Mouse (Mus musculus): ENCODE measurements at regions not wholly inside any gene's neighbourhood (a gene's known extent, or its start where the extent isn't known, plus 50 kb on each side); places are given as distances from the start of the nearest gene placed in this dataset.
A peak's percentile ranks its signal among the peaks of the same experiment; 100 is the strongest.

DNA sequence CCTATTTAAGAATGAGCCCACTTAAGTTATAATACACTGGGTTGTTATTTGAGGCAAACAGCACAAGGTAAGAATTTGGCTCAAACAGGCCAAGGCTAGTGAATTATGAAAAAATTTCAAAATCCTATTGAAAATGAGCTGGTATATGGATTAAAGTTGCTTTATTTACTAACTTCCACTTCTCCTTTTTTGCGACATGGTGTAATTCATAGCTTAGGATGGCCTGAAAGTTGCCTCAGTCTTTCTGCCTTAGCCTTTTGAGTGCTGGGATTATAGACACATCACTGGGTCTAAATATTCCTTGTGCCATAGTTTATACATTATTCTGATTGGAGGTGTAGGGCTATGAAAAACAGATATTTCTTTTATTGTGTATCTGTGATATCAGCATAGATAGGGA, 81.9 kb downstream of the Edem1 start:
- ATAC-seq, result no peak
- no peak overlapping the region for H3K9ac ChIP-seq (replicated peaks; ENCODE audit: low read depth, low read length)
- H3K36me3 ChIP-seq (ENCODE audit: control insufficient read depth, insufficient read depth), result no peaks in the 10 kb centered on the region
- WGBS, result 97% methylated on average over 1 of the region's 1 CpGs
- H3K4me1 ChIP-seq (replicated peaks; ENCODE audit: control insufficient read depth, insufficient read depth, low read length), result no peaks in the 10 kb centered on the region
- no peaks in the 10 kb centered on the region for H3K27me3 ChIP-seq (replicated peaks; ENCODE audit: control insufficient read depth, insufficient read depth, low read length)
- H3K4me3 ChIP-seq (replicated peaks; ENCODE audit: low read length), result no peak overlapping the region
- H3K4me2 ChIP-seq (ENCODE audit: low read length), result no peak overlapping the region
- H3K27ac ChIP-seq (ENCODE audit: low read length), result no peak overlapping the region
- no peaks in the 10 kb centered on the region for H3K9me3 ChIP-seq (ENCODE audit: control insufficient read depth, low read length)

DNA sequence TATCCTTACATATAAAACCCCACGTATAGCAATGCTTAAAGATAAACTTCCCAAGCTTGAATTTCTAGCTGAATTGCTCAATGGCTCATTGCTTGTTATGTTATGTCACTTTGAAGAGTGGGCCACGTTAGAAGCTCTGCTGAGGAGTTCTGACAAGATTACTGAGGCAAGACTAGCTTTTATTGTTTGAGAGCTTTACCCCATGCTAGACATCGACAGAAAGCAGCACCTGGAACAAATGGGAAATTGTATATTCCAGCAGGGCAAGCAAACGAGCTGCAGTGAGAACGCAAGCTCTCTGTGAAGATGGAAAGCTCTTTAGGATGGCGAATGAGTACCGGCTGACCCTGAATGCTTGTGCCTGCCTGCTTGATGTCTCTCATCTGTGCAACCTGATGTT, 84.1 kb downstream of the Edem1 start:
- no peaks in the 10 kb centered on the region for H3K4me1 ChIP-seq (replicated peaks; ENCODE audit: control insufficient read depth, insufficient read depth, low read length)
- no peaks in the 10 kb centered on the region for H3K36me3 ChIP-seq (ENCODE audit: control insufficient read depth, insufficient read depth)
- H3K4me3 ChIP-seq (replicated peaks; ENCODE audit: low read length), result no peak overlapping the region
- no peak overlapping the region for H3K4me2 ChIP-seq (ENCODE audit: low read length)
- no peaks in the 10 kb centered on the region for H3K27me3 ChIP-seq (replicated peaks; ENCODE audit: control insufficient read depth, insufficient read depth, low read length)
- WGBS, result 37% methylated on average over 7 of the region's 7 CpGs
- ATAC-seq, result no peak
- H3K9me3 ChIP-seq (ENCODE audit: control insufficient read depth, low read length), result no peaks in the 10 kb centered on the region
- no peak overlapping the region for H3K9ac ChIP-seq (replicated peaks; ENCODE audit: low read depth, low read length)
- H3K27ac ChIP-seq (ENCODE audit: low read length), result no peak overlapping the region

DNA sequence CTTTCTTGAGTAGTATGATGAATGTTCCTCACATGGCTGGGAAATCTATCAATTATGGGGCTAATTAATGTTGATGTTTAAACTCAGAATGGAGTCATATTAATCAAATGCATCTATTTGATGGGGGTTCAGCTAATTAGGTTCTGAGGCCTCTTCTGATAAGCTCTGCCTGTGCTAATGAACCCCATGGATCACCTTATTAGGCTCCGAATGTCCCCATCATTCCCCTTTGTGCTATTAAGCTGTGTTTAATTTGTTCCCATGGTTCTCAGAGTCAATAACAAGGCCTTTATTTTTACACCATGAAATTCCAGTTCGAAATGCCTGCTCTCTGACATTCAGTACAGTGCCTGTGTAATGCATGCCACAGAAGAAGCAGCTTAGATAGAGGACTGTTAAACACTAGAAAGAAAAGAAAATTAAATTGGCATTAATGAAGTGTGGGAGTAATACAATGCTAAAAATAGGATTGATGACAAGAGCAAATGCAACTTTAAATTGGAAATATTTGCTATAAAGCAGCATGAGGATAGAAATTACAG, 91.0 kb downstream of the Edem1 start:
- no peak overlapping the region for H3K4me3 ChIP-seq (replicated peaks; ENCODE audit: low read length)
- 8% methylated on average over 2 of the region's 2 CpGs for WGBS
- no peaks in the 10 kb centered on the region for H3K4me1 ChIP-seq (replicated peaks; ENCODE audit: control insufficient read depth, insufficient read depth, low read length)
- no peaks in the 10 kb centered on the region for H3K36me3 ChIP-seq (ENCODE audit: control insufficient read depth, insufficient read depth)
- H3K9me3 ChIP-seq (ENCODE audit: control insufficient read depth, low read length), result no peaks in the 10 kb centered on the region
- H3K9ac ChIP-seq (replicated peaks; ENCODE audit: low read depth, low read length), result no peak overlapping the region
- no peaks in the 10 kb centered on the region for H3K27me3 ChIP-seq (replicated peaks; ENCODE audit: control insufficient read depth, insufficient read depth, low read length)
- no peak overlapping the region for H3K4me2 ChIP-seq (ENCODE audit: low read length)
- no peak overlapping the region for H3K27ac ChIP-seq (ENCODE audit: low read length)
- peak; percentile 36; the same call in 1 of the 2 replicates for ATAC-seq

DNA sequence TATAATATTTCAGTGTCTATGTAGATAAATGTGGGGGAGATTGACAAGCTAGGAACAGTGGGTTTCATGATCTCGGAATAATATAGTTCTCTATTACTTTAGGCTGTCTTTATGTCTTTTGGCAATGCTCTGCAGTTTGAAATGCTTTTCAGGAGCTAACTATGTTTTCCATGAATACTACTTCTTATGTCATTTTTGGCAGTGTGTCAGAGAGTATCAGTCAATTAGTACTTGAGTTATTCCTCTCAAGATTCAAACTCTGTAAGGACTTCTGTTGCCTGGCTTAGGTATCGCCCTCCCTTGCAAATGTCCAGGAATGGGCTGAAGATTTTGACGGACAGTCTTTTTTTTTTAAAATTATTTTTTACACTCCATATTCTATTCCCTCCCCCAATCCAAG, 92.7 kb downstream of the Edem1 start:
- no peaks in the 10 kb centered on the region for H3K9me3 ChIP-seq (ENCODE audit: control insufficient read depth, low read length)
- H3K36me3 ChIP-seq (ENCODE audit: control insufficient read depth, insufficient read depth), result no peaks in the 10 kb centered on the region
- WGBS, result 62% methylated on average over 3 of the region's 3 CpGs
- no peak overlapping the region for H3K27ac ChIP-seq (ENCODE audit: low read length)
- H3K4me3 ChIP-seq (replicated peaks; ENCODE audit: low read length), result no peak overlapping the region
- H3K4me1 ChIP-seq (replicated peaks; ENCODE audit: control insufficient read depth, insufficient read depth, low read length), result no peaks in the 10 kb centered on the region
- no peak overlapping the region for H3K9ac ChIP-seq (replicated peaks; ENCODE audit: low read depth, low read length)
- ATAC-seq, result no peak
- no peaks in the 10 kb centered on the region for H3K27me3 ChIP-seq (replicated peaks; ENCODE audit: control insufficient read depth, insufficient read depth, low read length)
- H3K4me2 ChIP-seq (ENCODE audit: low read length), result no peak overlapping the region

DNA sequence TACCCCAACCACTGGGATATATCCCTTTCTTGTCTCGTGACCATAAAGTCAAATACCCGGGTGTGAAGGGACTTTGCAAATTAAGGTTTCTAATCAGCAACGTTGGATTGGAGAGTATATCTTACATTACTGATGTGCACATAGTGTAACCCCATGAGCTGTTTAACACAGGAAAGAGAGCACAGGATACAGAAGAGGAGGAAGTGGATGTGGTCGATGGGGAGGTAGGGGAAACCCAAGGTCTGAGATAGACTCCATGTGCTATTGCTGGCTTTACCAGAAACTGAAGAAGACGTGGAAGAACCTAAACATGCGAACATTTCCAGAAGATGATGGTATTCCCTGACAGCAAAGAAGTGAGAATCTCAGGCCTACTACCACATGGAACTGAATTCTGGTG, 94.1 kb downstream of the Edem1 start:
- 91% methylated on average over 6 of the region's 6 CpGs for WGBS
- no peak for ATAC-seq
- no peaks in the 10 kb centered on the region for H3K27me3 ChIP-seq (replicated peaks; ENCODE audit: control insufficient read depth, insufficient read depth, low read length)

DNA sequence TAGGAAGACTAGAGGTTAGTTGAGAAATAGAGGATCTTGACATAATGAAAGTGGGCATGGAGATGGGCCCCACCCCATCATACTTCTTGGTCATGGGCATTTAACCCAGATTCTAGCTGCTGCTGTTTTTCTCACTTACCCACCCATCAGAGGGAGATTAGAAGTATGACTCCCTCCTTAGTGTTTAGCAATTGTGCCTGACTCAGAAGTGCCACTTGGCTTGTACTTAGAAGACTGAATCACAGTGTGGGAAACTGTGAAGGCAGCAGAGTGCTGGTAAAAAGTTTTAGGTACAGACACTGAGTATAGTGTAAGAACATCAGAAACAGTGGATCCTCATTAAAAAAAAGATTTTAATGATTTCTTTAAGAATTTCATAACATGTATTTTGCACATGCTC, 100.5 kb downstream of the Edem1 start:
- H3K27me3 ChIP-seq (replicated peaks; ENCODE audit: control insufficient read depth, insufficient read depth, low read length), result no peaks in the 10 kb centered on the region
- no peaks in the 10 kb centered on the region for H3K36me3 ChIP-seq (ENCODE audit: control insufficient read depth, insufficient read depth)
- H3K9me3 ChIP-seq (ENCODE audit: control insufficient read depth, low read length), result no peaks in the 10 kb centered on the region
- H3K4me2 ChIP-seq (ENCODE audit: low read length), result no peak overlapping the region
- no peak overlapping the region for H3K9ac ChIP-seq (replicated peaks; ENCODE audit: low read depth, low read length)
- no peaks in the 10 kb centered on the region for H3K4me1 ChIP-seq (replicated peaks; ENCODE audit: control insufficient read depth, insufficient read depth, low read length)
- no peak for ATAC-seq
- no peak overlapping the region for H3K27ac ChIP-seq (ENCODE audit: low read length)
- no peak overlapping the region for H3K4me3 ChIP-seq (replicated peaks; ENCODE audit: low read length)

More for the DNA sequence above, 94.1 kb downstream of the Edem1 start:
- no peak overlapping the region for H3K4me2 ChIP-seq (ENCODE audit: low read length)
- no peaks in the 10 kb centered on the region for H3K9me3 ChIP-seq (ENCODE audit: control insufficient read depth, low read length)
- no peak overlapping the region for H3K4me3 ChIP-seq (replicated peaks; ENCODE audit: low read length)
- no peak overlapping the region for H3K27ac ChIP-seq (ENCODE audit: low read length)
- no peak overlapping the region for H3K9ac ChIP-seq (replicated peaks; ENCODE audit: low read depth, low read length)
- H3K36me3 ChIP-seq (ENCODE audit: control insufficient read depth, insufficient read depth), result no peaks in the 10 kb centered on the region
- no peaks in the 10 kb centered on the region for H3K4me1 ChIP-seq (replicated peaks; ENCODE audit: control insufficient read depth, insufficient read depth, low read length)

DNA sequence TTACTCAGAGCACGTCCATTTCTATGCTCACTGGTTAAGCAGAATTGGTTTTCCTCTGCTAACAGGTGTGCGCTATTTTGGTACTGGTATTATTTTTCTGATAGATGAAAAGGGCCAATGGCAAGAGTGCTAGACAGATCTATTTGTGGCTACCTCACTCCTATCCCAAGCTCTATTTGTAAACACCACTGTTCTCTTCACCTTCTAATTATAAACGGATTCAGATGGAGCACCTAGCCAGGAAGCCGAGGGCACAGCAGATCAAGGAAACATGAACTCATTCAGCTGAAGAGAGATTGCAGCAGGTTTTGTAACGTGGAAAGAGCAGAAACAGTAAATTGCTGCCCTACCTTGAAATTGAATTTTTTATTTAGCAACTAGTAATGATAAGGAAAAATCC, 110.2 kb downstream of the Edem1 start:
- ATAC-seq, result no peak
- no peak overlapping the region for H3K27ac ChIP-seq (ENCODE audit: low read length)
- 86% methylated on average over 5 of the region's 5 CpGs for WGBS

DNA sequence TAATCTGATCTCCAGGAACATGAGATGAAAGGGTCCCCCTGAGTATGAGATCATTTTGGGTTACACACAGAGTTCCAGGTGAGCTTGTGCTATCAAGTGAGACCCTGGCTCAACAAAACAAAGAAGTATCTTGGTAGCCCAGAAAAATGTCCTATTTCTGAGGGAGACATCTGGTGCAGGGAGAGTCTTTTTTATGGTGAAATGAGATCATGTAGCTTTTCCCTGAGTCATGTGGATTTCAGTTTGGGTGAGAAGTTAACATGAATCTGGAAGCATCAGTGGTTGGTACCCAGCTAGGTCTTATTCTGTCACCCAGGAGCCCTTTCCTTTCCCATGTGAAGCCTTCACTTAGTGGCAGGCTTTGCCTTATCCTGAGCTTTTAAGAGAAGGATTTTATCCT, 113.8 kb downstream of the Edem1 start:
- Histone ChIP-seq H3K9me3 (ENCODE audit: control insufficient read depth, low read length) (no peaks in the 10 kb centered on the region), H3K4me1 (replicated peaks; ENCODE audit: control insufficient read depth, insufficient read depth, low read length) (no peaks in the 10 kb centered on the region), H3K4me3 (replicated peaks; ENCODE audit: low read length) (no peak overlapping the region), H3K27ac (ENCODE audit: low read length) (no peak overlapping the region), H3K36me3 (ENCODE audit: control insufficient read depth, insufficient read depth) (no peaks in the 10 kb centered on the region), H3K27me3 (replicated peaks; ENCODE audit: control insufficient read depth, insufficient read depth, low read length) (no peaks in the 10 kb centered on the region), H3K4me2 (ENCODE audit: low read length) (no peak overlapping the region), H3K9ac (replicated peaks; ENCODE audit: low read depth, low read length) (no peak overlapping the region)
- ATAC-seq, result no peak

More for the DNA sequence above, 110.2 kb downstream of the Edem1 start:
- H3K4me1 ChIP-seq (replicated peaks; ENCODE audit: control insufficient read depth, insufficient read depth, low read length), result no peaks in the 10 kb centered on the region
- no peaks in the 10 kb centered on the region for H3K36me3 ChIP-seq (ENCODE audit: control insufficient read depth, insufficient read depth)
- no peak overlapping the region for H3K9ac ChIP-seq (replicated peaks; ENCODE audit: low read depth, low read length)
- no peaks in the 10 kb centered on the region for H3K9me3 ChIP-seq (ENCODE audit: control insufficient read depth, low read length)
- no peak overlapping the region for H3K4me3 ChIP-seq (replicated peaks; ENCODE audit: low read length)
- H3K4me2 ChIP-seq (ENCODE audit: low read length), result no peak overlapping the region
- no peaks in the 10 kb centered on the region for H3K27me3 ChIP-seq (replicated peaks; ENCODE audit: control insufficient read depth, insufficient read depth, low read length)

DNA sequence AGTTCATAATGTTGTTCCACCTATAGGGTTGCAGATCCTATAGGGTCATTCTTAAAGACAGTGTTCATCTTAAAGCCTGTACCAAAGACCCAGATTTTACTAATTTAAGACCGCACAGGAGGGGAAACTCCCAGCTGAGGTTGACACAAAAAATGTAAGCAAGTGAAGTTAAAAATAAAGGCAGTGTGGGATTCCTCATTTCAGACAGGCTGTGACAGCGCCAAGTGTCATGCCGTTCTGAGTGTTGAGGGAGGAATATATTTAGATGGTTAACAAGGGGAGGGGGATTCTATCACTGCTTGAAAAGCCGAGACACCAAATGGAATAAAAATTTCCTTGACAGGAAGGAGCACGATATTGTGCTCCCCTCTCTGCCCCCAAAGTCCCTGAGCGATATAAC, 123.9 kb downstream of the Edem1 start:
- Histone ChIP-seq H3K4me3 (replicated peaks; ENCODE audit: low read length) (no peak overlapping the region), H3K27me3 (replicated peaks; ENCODE audit: control insufficient read depth, insufficient read depth, low read length) (no peaks in the 10 kb centered on the region), H3K4me1 (replicated peaks; ENCODE audit: control insufficient read depth, insufficient read depth, low read length) (no peaks in the 10 kb centered on the region), H3K36me3 (ENCODE audit: control insufficient read depth, insufficient read depth) (no peaks in the 10 kb centered on the region), H3K4me2 (ENCODE audit: low read length) (no peak overlapping the region), H3K9ac (replicated peaks; ENCODE audit: low read depth, low read length) (no peak overlapping the region), H3K27ac (ENCODE audit: low read length) (no peak overlapping the region), H3K9me3 (ENCODE audit: control insufficient read depth, low read length) (no peaks in the 10 kb centered on the region)
- 77% methylated on average over 6 of the region's 6 CpGs for WGBS
- ATAC-seq, result no peak

DNA sequence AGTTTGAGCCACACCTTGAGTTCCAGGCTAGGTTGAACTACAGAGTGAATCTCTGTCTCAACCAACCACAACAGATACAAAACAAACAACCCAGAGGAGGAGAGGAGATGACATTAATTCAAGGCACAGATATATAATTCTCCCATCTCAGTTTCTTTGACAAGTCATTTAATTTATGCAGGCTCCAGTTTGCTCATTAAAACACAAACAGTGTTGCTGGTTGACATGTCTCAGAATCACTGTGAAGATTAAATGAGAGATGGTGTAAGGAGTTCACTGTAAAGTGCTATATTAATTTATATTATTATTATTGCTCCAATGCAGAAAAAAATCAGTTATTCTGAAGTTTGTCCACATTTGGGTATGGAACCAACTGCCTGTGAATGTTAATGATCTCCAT, 134.4 kb downstream of the Edem1 start:
- H3K36me3 ChIP-seq (ENCODE audit: control insufficient read depth, insufficient read depth), result no peaks in the 10 kb centered on the region
- no peak overlapping the region for H3K4me2 ChIP-seq (ENCODE audit: low read length)
- no peaks in the 10 kb centered on the region for H3K9me3 ChIP-seq (ENCODE audit: control insufficient read depth, low read length)
- ATAC-seq, result peak; percentile 65
- H3K4me3 ChIP-seq (replicated peaks; ENCODE audit: low read length), result no peak overlapping the region
- H3K4me1 ChIP-seq (replicated peaks; ENCODE audit: control insufficient read depth, insufficient read depth, low read length), result no peaks in the 10 kb centered on the region
- no peak overlapping the region for H3K9ac ChIP-seq (replicated peaks; ENCODE audit: low read depth, low read length)
- H3K27ac ChIP-seq (ENCODE audit: low read length), result no peak overlapping the region
- H3K27me3 ChIP-seq (replicated peaks; ENCODE audit: control insufficient read depth, insufficient read depth, low read length), result no peaks in the 10 kb centered on the region

Data from forebrain, embryonic 16.5 days (tissue).